Mouse (Mus musculus) heart, postnatal 25 days (tissue): Measurements from ENCODE around the gene Gm5157. TPM values are rescaled to one million over a fixed set of nuclear protein-coding genes. Genes with fewer than 3 reads are reported as not detected.
"Not testable (repeated sequence)": the region's sequence is repeated elsewhere in the genome, so short reads cannot be mapped to it uniquely, and the experiment has no call there.

Experiments
- DNase-seq: peaks from one replicate; pipeline ENCODE4 v3.0.0; 2022; ENCODE audit warnings: low spot score
- intact Hi-C: fragments of 180-260 bp; cut with DNase I; formaldehyde crosslinking; loops from one replicate; pipeline ENCODE4 v1.15.1; 2025
- total RNA-seq, 2 experiments: library from RNA; stranded (reverse); gene quantifications; 2 replicates each; pipeline ENCODE4 v1.2.3; 2021

The Gm5157 gene
- not detected for total RNA-seq

GRCm38 (mm10) chr7:21190323-21190722 is at the start of gene Gm5157:
Gene Gm5157 (minus strand): TSS chr7:21190423.
- DNase-seq, intact Hi-C loops: not testable (repeated sequence)

- DNase-seq, intact Hi-C loops: not testable (repeated sequence)
These were observed 28.3 kb downstream of the Gm5157 start, which contains the start of gene Vmn1r123 for GRCm38 (mm10) chr7:21161885-21162284. Gene Vmn1r123 (plus strand): TSS chr7:21162185.

Other genes starting within 250 kb of the Gm5157 start
- not detected for gene Vmn1r119, start 178.0 kb downstream of the Gm5157 start, total RNA-seq
- gene Vmn1r120, start 136.6 kb downstream of the Gm5157 start, total RNA-seq, result not detected
- gene Vmn1r121, start 91.9 kb downstream of the Gm5157 start, total RNA-seq, result not detected
- not detected for gene Vmn1r122, start 56.3 kb downstream of the Gm5157 start, total RNA-seq
- gene Vmn1r123, start 28.2 kb downstream of the Gm5157 start, total RNA-seq, result not detected
- gene Vmn1r124, start 70.2 kb upstream of the Gm5157 start, total RNA-seq, result not detected
- not detected for gene Vmn1r125, start 81.8 kb upstream of the Gm5157 start, total RNA-seq
- not detected for gene Vmn1r126, start 111.0 kb upstream of the Gm5157 start, total RNA-seq
- gene Vmn1r127, start 129.4 kb upstream of the Gm5157 start, total RNA-seq, result not detected
- not detected for gene Vmn1r128, start 158.9 kb upstream of the Gm5157 start, total RNA-seq
- not detected for gene Vmn1r129, start 170.9 kb upstream of the Gm5157 start, total RNA-seq
- not detected for gene Gm6882, start 242.3 kb upstream of the Gm5157 start, total RNA-seq